ENCODE assay signal across 18 mouse cellular contexts in genomic region chr2:161593391-161594152, GRCm38 (mm10).
"Had no signal": no experiment of that assay in that cellular context is flagged by ENCODE, and none has a peak within 500 bp of the region (broad histone marks: within the 10 kb centered on the region; RNA-seq: fewer than 3 reads in every experiment).

No protein-coding gene starts in this region.

- H3K9ac ChIP-seq: liver, embryonic 12.5 days; liver, embryonic 14.5 days; lung, embryonic 14.5 days; midbrain, embryonic 13.5 days; midbrain, embryonic 15.5 days; neural tube, embryonic 13.5 days; neural tube, embryonic 15.5 days had no signal

- H3K27me3 ChIP-seq: liver, embryonic 12.5 days; midbrain, embryonic 13.5 days; midbrain, embryonic 15.5 days; neural tube, embryonic 13.5 days; neural tube, embryonic 15.5 days had no signal

- H3K9me3 ChIP-seq: liver, embryonic 12.5 days; midbrain, embryonic 10.5 days; midbrain, embryonic 13.5 days; midbrain, embryonic 15.5 days; neural tube, embryonic 13.5 days; neural tube, embryonic 15.5 days had no signal

- DNase-seq: lung, adult 18-20 months; lung, embryonic 14.5 days; lung, postnatal 4 days; retina, postnatal 1 day; right cerebral cortex, adult 18-20 months; right cerebral cortex, postnatal 25 days; right cerebral cortex, postnatal 4 days; spleen, adult 18-20 months; thymus, adult 18-20 months; thymus, postnatal 14 days; thymus, postnatal 36 days had no signal

- ATAC-seq: liver, embryonic 12.5 days; midbrain, embryonic 13.5 days; midbrain, embryonic 15.5 days had no signal

- H3K4me2 ChIP-seq: liver, embryonic 12.5 days; lung, embryonic 14.5 days; midbrain, embryonic 13.5 days; midbrain, embryonic 15.5 days; neural tube, embryonic 13.5 days; neural tube, embryonic 15.5 days had no signal

- H3K4me1 ChIP-seq: liver, embryonic 12.5 days; midbrain, embryonic 10.5 days; midbrain, embryonic 13.5 days; midbrain, embryonic 15.5 days; neural tube, embryonic 13.5 days; neural tube, embryonic 15.5 days had no signal

- H3K4me3 ChIP-seq: liver, embryonic 12.5 days; midbrain, embryonic 10.5 days; midbrain, embryonic 13.5 days; midbrain, embryonic 15.5 days; neural tube, embryonic 13.5 days; neural tube, embryonic 15.5 days had no signal

- H3K27ac ChIP-seq: liver, embryonic 12.5 days; liver, embryonic 14.5 days; midbrain, embryonic 10.5 days; midbrain, embryonic 13.5 days; midbrain, embryonic 15.5 days; neural tube, embryonic 13.5 days; neural tube, embryonic 15.5 days had no signal

- H3K36me3 ChIP-seq: liver, embryonic 12.5 days; midbrain, embryonic 10.5 days; midbrain, embryonic 13.5 days; midbrain, embryonic 15.5 days; neural tube, embryonic 13.5 days; neural tube, embryonic 15.5 days had no signal
